Mouse (Mus musculus) thymus, adult 2 months (tissue): ENCODE measurements around the gene Kpna1. TPM values are rescaled to one million over a fixed set of nuclear protein-coding genes. Genes with fewer than 3 reads are reported as not detected.

ENCODE experiments used
- DNase-seq: peaks from one replicate; pipeline ENCODE4 v3.0.0; 2021
- H3K27ac ChIP-seq: fragments of 200-500 bp; 2 replicates; pipeline ENCODE4 v1.5.1; 2012; ENCODE audit warnings: low read length, control low read depth; ENCODE audit not compliant: control insufficient read depth, insufficient read depth
- H3K27me3 ChIP-seq: fragments of 200-500 bp; 2 replicates; pipeline ENCODE4 v1.6.1; 2012; ENCODE audit warnings: mild to moderate bottlenecking, low read length, moderate library complexity, mixed read lengths; ENCODE audit not compliant: control insufficient read depth, insufficient read depth
- H3K36me3 ChIP-seq: fragments of 200-500 bp; 2 replicates; pipeline ENCODE4 v1.6.1; 2012; ENCODE audit warnings: mild to moderate bottlenecking, low read length, moderate library complexity; ENCODE audit not compliant: control insufficient read depth, insufficient read depth
- H3K4me1 ChIP-seq: fragments of 200-500 bp; replicated peaks from 2 replicates; pipeline ENCODE4 v1.6.1; 2012; ENCODE audit warnings: low read length; ENCODE audit not compliant: control insufficient read depth, insufficient read depth
- H3K4me3 ChIP-seq: fragments of 200-500 bp; 2 replicates; pipeline ENCODE4 v1.5.1; 2012; ENCODE audit warnings: mild to moderate bottlenecking, low read length, control low read depth, moderate library complexity; ENCODE audit not compliant: control insufficient read depth, insufficient read depth
- CTCF ChIP-seq: fragments of 200-500 bp; IDR thresholded peaks from 2 replicates; pipeline ENCODE4 v1.5.1; 2012; ENCODE audit warnings: mild to moderate bottlenecking, control low read depth, low read length, moderate library complexity, borderline replicate concordance; ENCODE audit not compliant: control insufficient read depth, poor library complexity, insufficient read depth; ENCODE audit errors: extremely low read depth
- POLR2A ChIP-seq: fragments of 200-500 bp; IDR thresholded peaks from 2 replicates; pipeline ENCODE4 v1.6.1; 2012; ENCODE audit warnings: mild to moderate bottlenecking, low read length, control low read depth, moderate library complexity; ENCODE audit not compliant: control insufficient read depth, poor library complexity, insufficient read depth; ENCODE audit errors: extremely low read depth
- WGBS: fragments of 180-500 bp; shearing (Covaris S2); methylation state at CpG from one replicate; pipeline ENCODE4 v1.1.7; 2018; 5-methylcytosine and 5-hydroxymethylcytosine counted together
- polyA plus RNA-seq: library from polyadenylated mRNA; depleted of rRNA; stranded (reverse); fragments of >200 nt; gene quantifications from 2 replicates; pipeline ENCODE4 v1.2.3, GENCODE M21; 2012

Gene Kpna1
- polyA plus RNA-seq, 1 experiment, result 10.3 TPM

- Histone ChIP-seq H3K36me3 (peaks cover 16% of the 10 kb centered on the region), H3K27ac (no peak overlapping the region), H3K4me1 (no peaks in the 10 kb centered on the region), H3K4me3 (no peak overlapping the region), H3K27me3 (no peaks in the 10 kb centered on the region)
- WGBS, result 71% methylated on average over 1 of the region's 1 CpGs
- TF ChIP-seq CTCF (no peak), POLR2A (no peak)
- DNase-seq, result no peak
Measured at GRCm38 (mm10) chr16:35974021-35974420, 4.5 kb upstream of the Kpna1 start.

- H3K4me3 ChIP-seq, result no peak overlapping the region
- no peaks in the 10 kb centered on the region; the same call in 1 of the 2 replicates for H3K27me3 ChIP-seq
- no peak overlapping the region for H3K27ac ChIP-seq
- no peaks in the 10 kb centered on the region for H3K36me3 ChIP-seq
- H3K4me1 ChIP-seq, result peaks cover 6% of the 10 kb centered on the region
- 63% methylated on average over 19 of the region's 19 CpGs for WGBS
- TF ChIP-seq POLR2A, result no peak
- no peak for TF ChIP-seq CTCF
- peak; percentile 100 for DNase-seq
Measured at GRCm38 (mm10) chr16:35981363-35981821, 2.8 kb downstream of the Kpna1 start.

GRCm38 (mm10) chr16:35982506-35982901 is 4.0 kb downstream of the Kpna1 start:
- Histone ChIP-seq H3K27me3 (no peaks in the 10 kb centered on the region; the same call in 1 of the 2 replicates), H3K4me1 (peaks cover 6% of the 10 kb centered on the region), H3K36me3 (no peaks in the 10 kb centered on the region), H3K27ac (no peak overlapping the region), H3K4me3 (0 out of 2 replicates have a peak overlapping the region, but pooled peaks have one; percentile 3)
- TF ChIP-seq CTCF (no peak), POLR2A (no peak)
- WGBS, result 1% methylated on average over 15 of the region's 15 CpGs
- no peak for DNase-seq

GRCm38 (mm10) chr16:35982902-35983516 is 4.5 kb downstream of the Kpna1 start:
- H3K36me3 ChIP-seq, result no peaks in the 10 kb centered on the region
- under 1% methylated on average over 54 of the region's 54 CpGs for WGBS
- peak; percentile 50; the same call in 1 of the 2 replicates for TF ChIP-seq CTCF
- TF ChIP-seq POLR2A, result peak; percentile 92
- H3K27me3 ChIP-seq, result no peaks in the 10 kb centered on the region; the same call in 1 of the 2 replicates
- H3K4me1 ChIP-seq, result peaks cover 6% of the 10 kb centered on the region
- H3K27ac ChIP-seq, result peak overlapping the region; percentile 32
- DNase-seq, result peak; percentile 92
- H3K4me3 ChIP-seq, result peak overlapping the region; percentile 67

- H3K4me1 ChIP-seq, result peaks cover 8% of the 10 kb centered on the region
- no peak for TF ChIP-seq POLR2A
- WGBS, result under 1% methylated on average over 79 of the region's 86 CpGs
- H3K4me3 ChIP-seq, result peak overlapping the region; percentile 67
- DNase-seq, result peak; percentile 57
- H3K27me3 ChIP-seq, result no peaks in the 10 kb centered on the region; the same call in 1 of the 2 replicates
- H3K36me3 ChIP-seq, result no peaks in the 10 kb centered on the region
- peak overlapping the region; percentile 32 for H3K27ac ChIP-seq
Measured at GRCm38 (mm10) chr16:35983517-35984101, 5.1 kb downstream of the Kpna1 start.

- no peak for TF ChIP-seq CTCF
- TF ChIP-seq POLR2A, result no peak
- H3K4me3 ChIP-seq, result no peak overlapping the region
- no peaks in the 10 kb centered on the region for H3K36me3 ChIP-seq
- 36% methylated on average over 3 of the region's 3 CpGs for WGBS
- peaks cover 8% of the 10 kb centered on the region for H3K4me1 ChIP-seq
- DNase-seq, result no peak
- no peak overlapping the region for H3K27ac ChIP-seq
- H3K27me3 ChIP-seq, result no peaks in the 10 kb centered on the region; the same call in 1 of the 2 replicates
Measured at GRCm38 (mm10) chr16:35984471-35984870, 5.9 kb downstream of the Kpna1 start.

GRCm38 (mm10) chr16:35987930-35988329 is 9.4 kb downstream of the Kpna1 start:
- H3K36me3 ChIP-seq, result no peaks in the 10 kb centered on the region

More at GRCm38 (mm10) chr16:35987930-35988329, 9.4 kb downstream of the Kpna1 start:
- DNase-seq, result no peak
- Histone ChIP-seq H3K27me3 (no peaks in the 10 kb centered on the region), H3K4me1 (peaks cover 5% of the 10 kb centered on the region), H3K4me3 (no peak overlapping the region), H3K27ac (no peak overlapping the region)
- TF ChIP-seq POLR2A (no peak), CTCF (no peak)
- 79% methylated on average over 1 of the region's 1 CpGs for WGBS
